In genomic region chr15:97259968-97260597, GRCm38 (mm10) we compare ENCODE assay signal across 22 mouse cellular contexts. TPM values are rescaled to one million over a fixed set of nuclear protein-coding genes. Genes with fewer than 3 reads are reported as not detected.
DNase-seq lines count a peak whose midpoint lies in the region; ATAC-seq and TF ChIP-seq lines count a peak whose summit lies in the region.
"Had no signal": no experiment of that assay in that cellular context is flagged by ENCODE, and none has a peak within 500 bp of the region (broad histone marks: within the 10 kb centered on the region; RNA-seq: fewer than 3 reads in every experiment).

No protein-coding gene starts in this region.

- peak overlapping the region; percentile 60; the same call in 1 of the 2 replicates for H3K27ac ChIP-seq in liver, postnatal 0 days (ENCODE audit: low read depth)
- H3K27ac ChIP-seq in liver, embryonic 11.5 days (ENCODE audit: low read depth, low read length) = no peak overlapping the region
- H3K27ac ChIP-seq in bone marrow, adult 2 months (ENCODE audit: control insufficient read depth, insufficient read depth, low read depth, low read length, poor library complexity) = peak overlapping the region; percentile 26
- H3K27ac ChIP-seq: embryonic facial prominence, embryonic 10.5 days; forebrain, embryonic 13.5 days; gastrocnemius, adult 2 months; heart, embryonic 10.5 days; hindbrain, embryonic 13.5 days; hindbrain, postnatal 0 days had no signal

- H3K4me2 ChIP-seq in liver, postnatal 0 days (ENCODE audit: low read depth, low read length) = no peak overlapping the region
- no peak overlapping the region for H3K4me2 ChIP-seq in liver, embryonic 11.5 days
- H3K4me2 ChIP-seq in myocyte (ENCODE audit: low read depth) = no peak overlapping the region
- H3K4me2 ChIP-seq: forebrain, embryonic 13.5 days; hindbrain, embryonic 13.5 days had no signal

- H3K4me1 ChIP-seq in liver, postnatal 0 days (ENCODE audit: insufficient read depth) = peaks cover 2% of the 10 kb centered on the region; the same call in 1 of the 2 replicates
- no peaks in the 10 kb centered on the region for H3K4me1 ChIP-seq in liver, embryonic 11.5 days (replicated peaks; ENCODE audit: control insufficient read depth, insufficient read depth, low read length)
- no peaks in the 10 kb centered on the region; the same call in 1 of the 2 replicates for H3K4me1 ChIP-seq in bone marrow, adult 2 months (ENCODE audit: control insufficient read depth, insufficient read depth, low read length)
- H3K4me1 ChIP-seq: forebrain, embryonic 13.5 days; hindbrain, embryonic 13.5 days had no signal

- ATAC-seq in liver, postnatal 0 days = no peak
- ATAC-seq in liver, embryonic 11.5 days (replicated peaks; ENCODE audit: low FRiP score) = no peak
- ATAC-seq: CD4-positive, CD25-positive, alpha-beta regulatory T cell, adult 4 months; forebrain, embryonic 13.5 days; forebrain, postnatal 0 days; hindbrain, postnatal 0 days had no signal

- no peak overlapping the region for H3ac ChIP-seq in C2C12 (ENCODE audit: control insufficient read depth, insufficient read length, low read depth)
- no peak overlapping the region for H3ac ChIP-seq in myocyte (ENCODE audit: control insufficient read depth, insufficient read length)

- no peak for TF ChIP-seq CTCF in liver, postnatal 0 days (IDR thresholded peaks at IDR 0.05; ENCODE audit: low read depth)
- TF ChIP-seq CTCF in C2C12 (IDR thresholded peaks at IDR 0.05; ENCODE audit: control insufficient read depth, insufficient read depth, insufficient read length) = no peak
- no peak for TF ChIP-seq CTCF in bone marrow, adult 2 months (IDR thresholded peaks at IDR 0.05; ENCODE audit: control insufficient read depth, insufficient read depth, low read length)

- no peaks in the 10 kb centered on the region for H3K27me3 ChIP-seq in liver, postnatal 0 days (ENCODE audit: insufficient read depth, low read length)
- H3K27me3 ChIP-seq in liver, embryonic 11.5 days (replicated peaks; ENCODE audit: control insufficient read depth, insufficient read depth, low read length) = no peaks in the 10 kb centered on the region
- H3K27me3 ChIP-seq in C2C12 (ENCODE audit: control insufficient read depth, insufficient read depth, insufficient read length) = no peaks in the 10 kb centered on the region
- no peaks in the 10 kb centered on the region for H3K27me3 ChIP-seq in myocyte (ENCODE audit: control insufficient read depth, insufficient read depth, insufficient read length)
- H3K27me3 ChIP-seq: forebrain, embryonic 13.5 days; hindbrain, embryonic 13.5 days had no signal

- no peaks in the 10 kb centered on the region for H3K9me3 ChIP-seq in liver, postnatal 0 days (ENCODE audit: low read length)
- H3K9me3 ChIP-seq in liver, embryonic 11.5 days (ENCODE audit: control insufficient read depth, low read length) = no peaks in the 10 kb centered on the region
- H3K9me3 ChIP-seq: forebrain, embryonic 13.5 days; heart, embryonic 10.5 days; hindbrain, embryonic 13.5 days had no signal

- no peaks in the 10 kb centered on the region for H3K79me3 ChIP-seq in C2C12 (ENCODE audit: low read depth)

- WGBS in liver, postnatal 0 days (ENCODE audit: insufficient replicate concordance) = 59% methylated on average over 11 of the region's 11 CpGs
- 70% methylated on average over 11 of the region's 11 CpGs for WGBS in liver, embryonic 11.5 days
- WGBS in bone marrow, adult 2 months = 54% methylated on average over 11 of the region's 11 CpGs

- DNase-seq in liver, postnatal 0 days = no peak
- DNase-seq in liver, embryonic 11.5 days (ENCODE audit: low spot score) = no peak
- DNase-seq in retina, postnatal 1 day = no peak
- DNase-seq in urinary bladder, adult 2 months (ENCODE audit: low spot score) = no peak
- DNase-seq: adrenal gland, postnatal 14 days; cerebellum, adult 18-20 months; cerebellum, adult 9-11 months; cerebellum, postnatal 36 days; forebrain, postnatal 0 days; gastrocnemius, adult 2 months; gastrocnemius, postnatal 25 days; heart, adult 18-20 months; heart, postnatal 10 days had no signal

- H3K4me3 ChIP-seq in liver, postnatal 0 days (ENCODE audit: low read depth, low read length) = no peak overlapping the region
- no peak overlapping the region for H3K4me3 ChIP-seq in liver, embryonic 11.5 days (ENCODE audit: low read depth, low read length)
- H3K4me3 ChIP-seq in C2C12 (ENCODE audit: insufficient read depth, poor library complexity, severe bottlenecking) = no peak overlapping the region
- H3K4me3 ChIP-seq in bone marrow, adult 2 months (replicated peaks; ENCODE audit: control insufficient read depth, low read depth, low read length) = no peak overlapping the region
- H3K4me3 ChIP-seq in myocyte = no peak overlapping the region
- H3K4me3 ChIP-seq: embryonic facial prominence, embryonic 10.5 days; forebrain, embryonic 13.5 days; gastrocnemius, adult 2 months; heart, embryonic 10.5 days; hindbrain, embryonic 13.5 days had no signal

- H3K79me2 ChIP-seq in C2C12 (ENCODE audit: control insufficient read depth, insufficient read depth) (no peaks in the 10 kb centered on the region), myocyte (ENCODE audit: control insufficient read depth, insufficient read depth) (no peaks in the 10 kb centered on the region)

- no peaks in the 10 kb centered on the region for H3K36me3 ChIP-seq in liver, postnatal 0 days (replicated peaks; ENCODE audit: insufficient read depth, low read length)
- H3K36me3 ChIP-seq in liver, embryonic 11.5 days (ENCODE audit: control insufficient read depth, insufficient read depth, low read length) = no peaks in the 10 kb centered on the region
- H3K36me3 ChIP-seq in C2C12 (ENCODE audit: control insufficient read depth, insufficient read depth) (no peaks in the 10 kb centered on the region), myocyte (ENCODE audit: control insufficient read depth, insufficient read depth) (no peaks in the 10 kb centered on the region)
- H3K36me3 ChIP-seq: embryonic facial prominence, embryonic 10.5 days; heart, embryonic 10.5 days; hindbrain, embryonic 13.5 days had no signal

- H3K9ac ChIP-seq in liver, postnatal 0 days (replicated peaks) = no peak overlapping the region
- H3K9ac ChIP-seq in liver, embryonic 11.5 days (ENCODE audit: low read depth, low read length) = no peak overlapping the region
- H3K9ac ChIP-seq: forebrain, embryonic 13.5 days; forebrain, postnatal 0 days; hindbrain, embryonic 13.5 days had no signal

- TF ChIP-seq POLR2A in bone marrow, adult 2 months (IDR thresholded peaks at IDR 0.05; ENCODE audit: borderline replicate concordance, control insufficient read depth, low read depth, low read length) = no peak
- no peak for TF ChIP-seq POLR2A in myocyte (IDR thresholded peaks at IDR 0.05; ENCODE audit: insufficient read length, low read depth)

- TF ChIP-seq EP300 in liver, postnatal 0 days (IDR thresholded peaks at IDR 0.05; ENCODE audit: low read depth) = no peak

TF ChIP-seq in C2C12, 6 proteins besides CTCF, POLR2A, EP300 and RAD21:
- TF ChIP-seq CEBPB (IDR thresholded peaks at IDR 0.05; ENCODE audit: low read depth) (peak; percentile 66), MYOD1 (IDR thresholded peaks at IDR 0.05; ENCODE audit: control insufficient read depth, insufficient read length, low read depth) (no peak), USF1 (IDR thresholded peaks at IDR 0.05; ENCODE audit: low read depth) (no peak), MAX (IDR thresholded peaks at IDR 0.05) (no peak)

TF ChIP-seq in myocyte, 11 proteins besides CTCF, POLR2A, EP300 and RAD21:
- TF ChIP-seq MYOG (IDR thresholded peaks at IDR 0.05; ENCODE audit: control insufficient read depth in 1 of 3, insufficient read depth in 1 of 3, insufficient read length in 2 of 3, low read depth in 2 of 3) (no peak), TCF12 (IDR thresholded peaks at IDR 0.05; ENCODE audit: insufficient read depth, poor library complexity, severe bottlenecking) (no peak), CEBPB (IDR thresholded peaks at IDR 0.05; ENCODE audit: insufficient read depth, poor library complexity, severe bottlenecking) (peak; percentile 53; the same call in 1 of the 2 replicates), MAX (IDR thresholded peaks at IDR 0.05; ENCODE audit: low read depth) (no peak)

RNA-seq across cellular contexts. Expression of gene Amigo2, which starts 13.0 kb away (rescaled TPM):
- polyA plus RNA-seq in liver, postnatal 0 days (2015; fragmentation: Nextera tagmentation; extraction: Ambion mirVana) = 2.9 and 3.0 TPM in 2 replicates
- polyA plus RNA-seq in liver, embryonic 11.5 days (2014; fragmentation: Nextera tagmentation; extraction: Ambion mirVana) = 1.9 and 3.2 TPM in 2 replicates
- 0.71 TPM for polyA plus RNA-seq in C2C12 (2012; fragmentation: generic; extraction: Trizol)
- 0.81 and 1.8 TPM in 2 replicates for polyA plus RNA-seq in bone marrow, adult 2 months (2011; ENCODE audit: insufficient read depth, insufficient read length, low replicate concordance, missing spikeins)
- polyA plus RNA-seq in myocyte (2012; fragmentation: generic; extraction: Trizol) = 0.19 TPM
- 2.5 and 6.6 TPM in 2 replicates for polyA plus RNA-seq in urinary bladder, adult 2 months (2012; rRNA removed)

RNA-seq across cellular contexts. Expression of gene Pced1b, which starts 13.2 kb away (rescaled TPM):
- polyA plus RNA-seq in liver, postnatal 0 days (2015; fragmentation: Nextera tagmentation; extraction: Ambion mirVana) = 2.5 and 2.8 TPM in 2 replicates
- polyA plus RNA-seq in liver, embryonic 11.5 days (2014; fragmentation: Nextera tagmentation; extraction: Ambion mirVana) = 6.4 and 8.5 TPM in 2 replicates
- polyA plus RNA-seq in C2C12 (2012; fragmentation: generic; extraction: Trizol) (0.32 TPM), myocyte (2012; fragmentation: generic; extraction: Trizol) (0.68 TPM)
- 13.6 and 19.7 TPM in 2 replicates for polyA plus RNA-seq in bone marrow, adult 2 months (2011; ENCODE audit: insufficient read depth, insufficient read length, low replicate concordance, missing spikeins)
- 18.5 and 22.7 TPM in 2 replicates for polyA plus RNA-seq in urinary bladder, adult 2 months (2012; rRNA removed)
